Mouse (Mus musculus) 416B (cell line): ENCODE measurements at regions not wholly inside any gene's neighbourhood (a gene's known extent, or its start where the extent isn't known, plus 50 kb on each side); places are given as distances from the start of the nearest gene placed in this dataset.

Source experiments
- DNase-seq: peaks from one replicate; pipeline ENCODE4 v3.0.0; 2011; ENCODE audit warnings: low read depth

DNA sequence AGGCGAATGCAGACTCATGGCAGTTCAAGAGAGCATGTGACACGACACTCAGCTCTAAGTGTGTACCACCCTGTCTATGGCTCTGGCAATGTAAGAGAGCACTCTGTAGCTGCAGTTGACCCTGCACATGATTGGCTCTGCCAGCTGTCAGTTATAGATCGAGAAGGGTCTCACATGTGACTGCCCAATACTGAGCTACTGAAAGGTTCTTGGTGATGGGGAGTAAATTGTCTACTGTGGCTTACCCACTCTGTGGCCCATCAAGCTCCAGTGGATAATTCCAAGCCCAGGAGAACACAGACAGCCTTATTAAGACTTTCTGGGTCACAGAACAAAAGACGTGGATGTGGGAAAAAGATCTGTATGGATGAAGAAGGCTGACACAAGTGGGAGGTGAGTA, 920.3 kb downstream of the A830018L16Rik start:
- no peak for DNase-seq

DNA sequence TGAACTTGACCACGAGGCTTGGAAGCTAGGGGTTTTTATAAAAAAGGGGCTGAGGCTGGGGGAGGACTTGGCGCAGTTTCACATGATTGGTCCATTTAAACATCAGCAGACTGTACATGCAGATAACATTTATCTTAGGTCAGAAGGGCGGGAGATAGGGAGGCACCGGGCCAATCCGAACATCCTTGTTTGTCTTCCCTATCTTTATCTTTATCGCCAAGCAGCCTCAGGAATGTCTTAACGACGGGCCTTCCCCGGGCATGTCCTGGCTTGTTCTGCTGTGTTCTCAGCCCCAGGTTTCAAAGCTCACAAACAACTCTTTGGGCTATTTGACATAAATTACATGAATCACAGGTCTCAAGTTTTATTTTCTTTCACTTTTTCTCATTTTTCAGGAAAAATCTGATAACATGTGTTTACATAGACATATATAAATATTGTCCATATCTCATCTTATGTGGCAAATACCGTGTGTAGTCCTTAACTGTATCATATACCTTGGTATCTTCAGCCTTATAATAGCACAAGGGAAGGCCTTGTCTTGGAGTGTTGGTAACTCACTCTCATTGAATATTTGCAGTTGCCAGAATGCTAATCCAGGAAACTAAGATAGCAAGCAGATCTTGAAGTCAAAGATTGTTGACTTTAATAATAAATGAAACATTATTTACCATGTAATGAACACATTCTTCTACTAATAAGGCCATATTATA, 931.0 kb downstream of the A830018L16Rik start:
- DNase-seq, result no peak

DNA sequence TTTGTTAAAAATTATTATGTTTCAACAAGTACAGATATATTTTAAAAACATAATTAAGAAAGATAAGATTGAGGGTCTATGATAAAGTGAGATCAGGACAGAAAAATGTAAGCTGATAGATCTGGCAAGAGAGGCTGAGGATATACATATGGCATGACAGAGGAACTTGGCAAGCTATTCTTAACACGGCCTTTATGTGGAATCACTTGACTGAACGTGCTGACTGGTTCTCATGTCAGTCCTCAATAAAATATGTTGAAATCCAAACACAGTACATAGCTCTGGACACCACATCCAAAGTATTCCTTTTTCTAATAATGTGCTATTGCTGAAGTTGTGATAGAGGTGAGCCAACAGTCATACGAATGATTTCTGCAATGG, 931.5 kb downstream of the A830018L16Rik start:
- no peak for DNase-seq

DNA sequence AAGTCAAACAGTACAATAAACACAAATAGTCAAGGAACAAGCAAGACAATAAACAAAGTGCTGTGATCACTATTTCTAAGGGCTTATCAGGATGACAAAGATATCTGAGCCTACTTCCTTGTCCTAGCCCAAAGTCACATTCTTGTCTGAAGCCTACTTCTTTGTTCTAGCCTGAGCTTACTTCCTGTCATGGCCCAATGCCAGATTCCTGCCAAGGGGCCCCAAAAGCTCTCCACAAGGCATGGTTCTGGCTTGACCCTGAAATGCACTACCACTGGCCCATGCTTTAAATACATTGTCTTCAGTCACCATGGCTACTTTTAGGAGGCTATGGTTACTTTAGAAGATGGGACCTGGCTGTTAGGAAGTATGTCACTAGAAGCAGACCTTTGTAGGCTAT, 940.6 kb downstream of the A830018L16Rik start:
- DNase-seq, result no peak

DNA sequence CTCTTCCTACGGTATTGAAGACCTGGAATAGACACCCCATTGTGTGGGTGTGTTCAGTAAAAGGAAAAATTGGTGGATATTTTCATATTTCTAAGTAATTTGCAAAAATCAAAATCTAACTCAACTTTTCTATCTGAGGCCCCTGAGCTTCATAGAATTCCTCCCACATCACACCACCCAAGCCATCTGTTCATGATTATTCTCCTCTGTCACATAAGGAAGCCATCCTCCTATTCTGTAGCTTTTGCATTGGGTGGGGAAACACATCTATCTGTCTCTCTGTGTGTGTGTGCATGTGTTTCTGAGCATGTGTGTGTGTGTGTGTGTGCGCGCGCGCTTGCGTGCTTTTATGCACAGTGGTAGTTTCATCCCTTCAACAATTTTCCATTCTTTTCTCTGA, 954.0 kb downstream of the A830018L16Rik start:
- no peak for DNase-seq

DNA sequence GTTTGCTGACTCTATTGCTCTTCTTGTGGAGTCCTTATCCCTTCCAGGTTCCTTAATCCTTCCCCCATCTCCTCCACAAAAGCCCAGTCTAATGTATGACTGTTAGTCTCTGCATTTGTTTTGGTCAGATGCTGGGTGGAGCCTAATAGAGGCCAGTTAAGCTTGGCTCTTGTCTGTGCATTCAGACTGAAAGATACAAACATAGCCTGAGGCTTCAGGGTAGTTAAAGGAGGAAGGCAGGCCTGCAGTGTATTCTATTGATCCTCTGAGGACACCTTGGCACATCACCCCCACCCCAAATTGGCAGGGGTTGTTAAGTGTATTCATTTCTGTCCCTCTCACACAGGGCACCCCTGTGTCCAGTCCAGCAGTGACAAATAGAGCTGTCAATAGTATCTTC, 959.1 kb downstream of the A830018L16Rik start:
- DNase-seq, result no peak

DNA sequence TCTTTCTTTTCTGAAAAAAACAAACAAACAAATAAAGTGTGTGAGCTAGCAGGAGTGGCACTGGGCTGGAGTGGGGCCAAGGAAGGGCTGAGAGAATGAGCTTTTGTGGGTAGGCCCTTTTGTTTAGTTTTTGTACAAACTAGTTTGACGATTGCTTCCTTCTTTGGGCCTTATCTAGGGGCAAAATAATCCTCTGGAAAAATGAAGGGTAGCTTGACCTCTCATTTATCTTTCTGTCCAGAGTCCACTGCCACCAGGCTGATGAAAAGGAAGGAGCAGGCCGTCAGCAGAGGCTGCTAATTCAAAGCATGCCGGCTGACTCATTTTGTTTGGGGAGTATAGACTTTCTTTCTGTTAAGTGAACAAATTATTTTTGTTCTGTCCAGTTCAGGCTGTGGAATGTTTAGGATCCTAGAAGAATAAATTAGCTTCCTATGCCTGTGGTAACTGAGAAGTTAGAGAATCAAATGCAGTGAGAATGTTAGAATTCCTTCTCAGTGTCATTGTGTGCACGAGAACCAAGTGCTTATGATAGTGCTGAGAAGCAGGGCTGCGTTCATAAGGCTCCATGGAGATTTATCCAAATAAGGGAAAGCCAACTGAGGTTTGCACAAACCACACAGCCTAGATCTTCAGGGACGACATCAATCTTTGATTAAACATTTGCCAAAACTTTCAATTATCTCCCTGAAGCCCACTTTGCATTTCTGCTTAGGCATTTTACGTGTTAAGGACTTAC, 984.4 kb downstream of the A830018L16Rik start:
- DNase-seq, result no peak

DNA sequence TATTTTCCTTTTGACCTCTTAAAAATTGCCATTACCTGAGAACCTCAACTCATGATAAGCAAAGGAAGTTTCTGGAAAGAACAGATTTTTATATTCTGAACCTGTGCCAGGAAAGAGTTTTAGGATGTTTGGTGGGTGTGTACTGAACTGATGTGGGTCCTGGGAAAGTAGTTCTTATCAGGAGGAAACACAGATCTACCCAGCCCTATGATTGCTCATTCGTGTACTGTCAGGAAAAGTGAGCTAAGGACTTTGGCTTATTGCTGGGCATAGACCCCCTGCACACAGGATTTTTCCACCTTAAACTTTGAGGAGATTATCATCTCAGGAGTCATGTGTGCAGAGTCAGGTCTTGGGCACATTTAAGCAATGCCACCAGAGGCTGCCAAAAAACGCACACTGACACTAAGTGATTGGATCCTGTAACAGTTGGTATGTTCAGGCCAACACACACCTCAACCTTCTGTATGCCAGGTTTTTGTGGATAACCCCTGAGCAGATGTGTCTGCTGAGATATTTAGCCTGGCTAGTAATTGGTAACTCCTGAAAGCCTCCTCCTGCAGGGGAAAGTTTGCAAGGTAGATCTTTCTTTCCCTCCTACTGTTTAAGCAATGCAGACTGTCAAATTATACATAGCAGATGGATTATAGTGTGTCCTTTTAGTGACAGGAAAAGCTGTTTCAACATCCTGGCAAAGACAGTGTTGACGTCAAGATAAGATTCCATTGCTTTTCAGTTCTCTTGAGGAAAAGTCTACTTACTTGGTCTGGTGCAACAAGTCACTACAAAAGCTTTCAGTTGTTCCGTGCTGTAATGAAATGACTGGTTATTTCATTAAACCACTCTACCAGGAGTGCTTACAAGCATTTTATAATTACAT, 991.7 kb downstream of the A830018L16Rik start:
- DNase-seq, result no peak

DNA sequence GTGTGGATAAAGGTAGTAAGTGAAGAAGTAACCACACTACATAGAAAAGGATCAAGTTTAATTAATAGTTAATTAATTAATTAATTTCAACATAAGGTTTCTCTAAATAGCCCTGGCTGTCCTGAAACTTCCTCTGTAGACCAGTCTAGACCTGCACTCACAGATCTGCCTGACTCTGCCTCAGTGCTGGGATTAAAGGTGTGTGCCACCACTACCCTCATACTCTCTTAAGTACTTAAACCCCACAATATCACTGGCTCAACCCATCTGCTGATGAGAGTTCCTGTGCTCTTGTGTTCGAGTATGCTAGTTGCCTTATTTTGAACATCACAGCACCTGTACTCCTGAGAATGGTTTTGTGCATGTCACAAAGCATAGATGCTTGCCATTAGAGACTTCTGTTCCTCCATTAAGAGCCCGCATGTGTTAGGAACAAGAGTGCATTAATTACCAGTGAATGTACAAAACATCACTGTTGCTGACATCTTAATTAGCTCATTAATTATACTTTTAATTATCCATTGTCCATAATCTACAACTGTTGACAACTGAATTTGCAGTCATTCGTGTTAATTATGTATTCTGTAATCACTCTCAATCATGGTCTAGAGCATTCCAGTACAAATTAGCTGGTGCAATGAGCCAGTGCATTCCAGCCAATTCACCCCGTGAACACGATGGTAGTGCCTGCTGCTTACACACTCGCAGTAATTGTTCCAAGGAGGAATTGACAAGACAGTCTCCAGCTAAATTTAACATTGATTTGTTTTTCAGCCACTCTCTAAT, 996.0 kb downstream of the A830018L16Rik start:
- DNase-seq, result no peak

DNA sequence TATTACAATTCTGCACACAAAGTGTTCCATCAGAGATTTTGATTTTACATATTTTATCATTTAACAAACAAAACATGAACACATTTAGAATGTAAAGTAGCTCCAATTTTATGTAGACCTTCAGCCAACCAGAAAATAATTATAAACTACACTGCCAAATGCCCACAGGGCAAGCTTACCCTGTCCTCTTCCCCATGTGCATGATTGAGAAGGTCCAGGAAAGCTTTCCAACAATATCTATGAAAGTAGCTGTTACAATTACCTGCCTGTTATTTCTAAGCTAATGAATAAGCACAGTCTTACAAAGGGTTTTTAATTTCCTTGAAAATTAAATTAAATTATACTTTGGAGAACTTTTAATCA, 996.6 kb downstream of the A830018L16Rik start:
- DNase-seq, result no peak

DNA sequence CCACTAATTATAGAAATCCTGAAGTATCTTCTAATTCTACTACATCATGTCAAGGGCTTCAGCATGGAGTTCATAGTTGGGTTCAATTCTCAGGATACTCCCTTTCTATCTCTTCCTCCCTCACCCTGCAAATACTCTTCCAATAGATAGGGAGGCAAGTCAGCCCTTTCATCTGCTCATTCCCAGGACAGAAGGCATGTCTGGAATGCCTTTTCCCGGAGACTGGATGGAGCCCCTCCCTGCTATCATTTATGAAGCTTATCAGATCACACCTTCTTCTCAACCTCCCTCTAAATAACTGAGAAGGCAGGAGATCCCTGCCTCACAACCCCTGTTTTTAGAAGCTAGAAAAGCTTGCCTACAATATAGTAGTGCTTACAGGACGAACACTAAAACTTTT, 1010.6 kb downstream of the A830018L16Rik start:
- DNase-seq, result no peak

DNA sequence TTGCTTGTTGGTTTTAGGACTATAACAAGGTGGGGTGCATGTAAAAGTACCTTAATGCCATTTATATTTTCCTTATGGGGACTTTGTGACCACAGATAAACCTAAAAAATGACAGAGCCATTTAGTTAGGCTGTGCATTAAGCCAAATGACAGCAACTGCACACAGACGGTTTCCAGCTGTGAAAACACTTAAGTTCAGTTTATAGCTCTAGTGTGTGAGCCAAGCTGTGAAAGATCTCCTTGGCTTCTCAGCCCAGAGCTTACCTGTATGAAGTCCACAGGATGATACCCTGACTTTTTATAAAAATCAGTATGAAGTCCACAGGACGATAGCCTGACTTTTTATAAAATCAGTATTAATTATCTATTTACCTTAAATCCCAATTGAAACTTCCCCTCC, 1024.0 kb downstream of the A830018L16Rik start:
- no peak for DNase-seq

DNA sequence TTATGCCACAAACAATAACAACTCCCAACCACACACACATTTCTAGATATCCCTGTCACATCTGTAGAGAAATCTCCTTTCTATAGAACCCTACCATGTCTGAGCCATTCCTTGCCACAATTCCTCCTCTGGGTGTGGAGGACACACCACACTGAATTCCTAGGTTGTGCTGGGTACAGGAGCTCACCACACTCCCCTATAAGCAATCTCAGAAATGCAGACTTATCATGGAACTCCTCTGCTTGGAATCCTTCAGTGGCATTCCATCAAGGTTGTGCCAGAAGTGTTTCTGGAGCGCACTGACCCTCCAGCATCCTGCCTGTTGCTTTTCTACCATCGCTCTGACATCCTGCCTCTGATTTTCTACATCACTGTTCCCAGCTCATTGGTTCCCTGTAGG, 1052.3 kb downstream of the A830018L16Rik start:
- DNase-seq, result no peak

DNA sequence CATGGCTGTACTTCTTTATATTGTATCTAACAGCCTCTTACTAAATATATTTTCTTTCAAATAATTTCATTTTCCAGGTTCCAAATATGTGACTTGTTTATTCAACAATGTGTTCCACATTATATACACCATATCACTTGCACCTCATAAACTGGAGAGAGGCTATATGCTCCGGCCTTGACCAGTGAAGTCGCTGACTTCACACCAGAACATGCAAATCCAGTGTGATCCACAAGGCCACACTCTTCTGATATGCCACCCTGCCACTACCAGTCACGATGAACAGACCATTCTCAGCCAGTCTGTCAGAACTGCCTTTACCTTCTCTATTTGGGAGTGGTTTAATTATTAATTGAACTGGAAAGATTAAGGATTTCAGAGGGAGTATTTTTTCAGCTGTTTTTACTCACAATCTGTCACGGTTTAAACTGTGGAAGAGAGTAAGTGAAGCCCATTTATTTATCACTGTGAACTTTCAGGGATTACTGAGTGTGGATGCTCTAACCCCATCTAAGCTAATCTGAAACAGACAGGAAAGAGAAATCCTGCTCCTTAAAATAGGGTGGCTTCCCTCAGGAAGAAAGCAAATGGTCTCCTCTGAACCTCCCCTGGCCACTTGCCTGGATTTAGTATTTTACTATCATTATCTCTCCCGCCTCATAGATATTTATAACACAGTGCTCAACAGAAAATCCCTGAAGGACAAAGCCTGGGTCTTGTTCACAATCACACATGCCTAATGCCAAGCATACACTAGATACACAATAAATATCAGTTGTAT, 1065.3 kb downstream of the A830018L16Rik start:
- no peak for DNase-seq

DNA sequence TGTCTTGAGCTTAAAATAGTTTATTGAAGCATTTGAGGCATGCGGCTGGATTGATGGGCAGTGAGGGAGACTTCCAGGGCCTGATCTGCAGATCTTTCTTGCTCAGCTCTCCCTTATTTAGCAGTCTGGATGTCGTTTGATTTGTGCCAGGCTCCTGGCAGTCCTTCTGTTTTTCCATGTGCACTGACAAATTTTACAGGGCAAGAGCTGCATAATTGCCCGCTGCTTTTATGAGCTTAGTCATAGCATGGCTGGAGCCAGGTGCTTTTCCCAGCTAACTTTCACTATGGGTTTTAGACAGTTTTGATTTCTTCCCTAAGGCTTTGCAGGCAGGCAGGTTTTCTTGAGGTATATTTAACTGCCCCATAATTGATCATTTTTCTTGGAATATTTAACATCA, 1086.5 kb downstream of the A830018L16Rik start:
- no peak for DNase-seq

DNA sequence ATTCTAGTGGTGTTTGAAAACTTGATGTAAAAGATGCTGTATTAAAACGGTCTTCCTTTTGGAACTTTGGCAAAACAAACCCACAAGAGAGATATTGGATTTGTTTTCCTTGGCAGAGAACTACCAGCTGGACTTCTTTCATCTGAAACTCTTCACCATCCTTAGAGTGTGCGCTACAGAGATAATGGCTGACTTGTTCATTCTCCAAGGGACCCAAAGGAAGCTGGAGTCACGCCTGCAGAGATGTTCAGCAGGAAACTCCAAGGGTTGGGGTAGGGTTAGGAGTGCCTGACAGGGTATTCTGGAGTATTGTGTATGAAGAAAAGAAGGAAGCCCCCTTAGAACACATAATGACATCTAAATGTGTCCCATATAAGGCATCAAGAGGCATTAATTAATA, 1094.1 kb downstream of the A830018L16Rik start:
- DNase-seq, result no peak

DNA sequence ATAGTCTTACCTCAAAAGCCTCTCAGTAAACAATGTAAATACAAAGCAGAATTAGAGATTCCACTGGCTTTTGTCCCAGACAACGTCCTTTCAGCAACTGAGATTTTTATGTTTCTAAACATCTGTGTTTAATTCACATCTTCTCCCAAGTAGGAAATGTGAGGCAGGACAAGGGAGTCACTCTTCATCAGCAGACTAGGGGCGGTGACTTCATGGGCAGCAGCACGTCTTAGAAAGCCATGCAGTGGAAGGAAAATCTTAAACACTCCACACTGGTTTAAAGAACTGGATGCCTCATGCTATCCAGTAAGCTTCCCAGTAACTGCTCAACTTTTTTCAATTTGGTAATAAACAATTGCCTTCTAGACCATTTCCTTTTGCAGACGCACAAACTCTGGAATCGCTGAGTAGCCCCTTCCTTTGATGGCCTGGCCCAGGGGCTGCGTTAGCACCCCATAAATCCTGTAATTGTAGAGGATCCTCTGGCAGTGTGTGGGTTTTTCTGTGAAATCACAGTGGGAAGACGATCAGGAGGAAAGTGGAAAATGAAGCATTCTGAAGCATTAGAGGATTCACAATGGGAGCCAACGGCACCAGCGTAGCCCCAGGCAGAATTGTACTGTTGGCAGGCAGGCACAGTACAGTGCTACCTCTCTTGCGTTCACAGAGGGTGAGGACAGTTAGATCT, 1096.4 kb downstream of the A830018L16Rik start:
- no peak for DNase-seq

DNA sequence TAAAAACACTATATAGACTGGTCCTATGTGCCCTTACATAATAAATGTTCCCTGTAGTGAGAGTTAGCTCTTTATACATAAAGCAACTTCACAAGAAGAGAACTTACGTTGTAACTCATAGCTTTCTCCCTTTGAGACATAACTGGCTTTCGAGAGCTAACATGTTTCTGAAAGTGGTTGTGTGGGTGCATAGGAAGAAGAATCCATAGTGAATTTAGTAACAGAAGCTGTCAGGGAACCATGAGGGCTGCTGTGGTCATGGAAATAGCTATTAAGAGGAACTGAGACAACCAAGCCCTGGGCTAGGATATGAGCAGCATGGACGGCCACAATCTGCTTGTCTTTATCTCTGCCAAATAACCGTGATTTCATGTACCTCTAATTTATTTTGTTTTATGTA, 1105.7 kb downstream of the A830018L16Rik start:
- no peak for DNase-seq

DNA sequence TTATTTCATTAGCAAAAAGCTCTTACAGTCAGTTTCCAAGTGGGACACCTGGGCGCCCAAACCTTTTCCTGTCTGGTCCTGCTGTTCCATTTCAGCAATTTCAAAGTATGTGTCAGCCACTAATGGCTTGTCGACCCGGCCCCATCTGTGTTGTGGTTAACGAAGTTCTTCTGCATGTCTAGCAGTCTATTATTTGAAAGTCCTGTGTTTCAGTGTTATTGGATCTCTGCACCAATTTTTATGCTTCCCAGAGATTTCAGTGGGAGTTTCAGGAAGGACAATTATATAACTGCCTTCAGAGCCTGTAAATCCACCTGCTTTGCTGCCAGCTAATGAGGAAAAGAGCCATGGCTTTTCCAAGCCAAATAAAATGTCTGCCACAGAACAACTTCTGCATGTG, 1142.0 kb downstream of the A830018L16Rik start:
- DNase-seq, result no peak

DNA sequence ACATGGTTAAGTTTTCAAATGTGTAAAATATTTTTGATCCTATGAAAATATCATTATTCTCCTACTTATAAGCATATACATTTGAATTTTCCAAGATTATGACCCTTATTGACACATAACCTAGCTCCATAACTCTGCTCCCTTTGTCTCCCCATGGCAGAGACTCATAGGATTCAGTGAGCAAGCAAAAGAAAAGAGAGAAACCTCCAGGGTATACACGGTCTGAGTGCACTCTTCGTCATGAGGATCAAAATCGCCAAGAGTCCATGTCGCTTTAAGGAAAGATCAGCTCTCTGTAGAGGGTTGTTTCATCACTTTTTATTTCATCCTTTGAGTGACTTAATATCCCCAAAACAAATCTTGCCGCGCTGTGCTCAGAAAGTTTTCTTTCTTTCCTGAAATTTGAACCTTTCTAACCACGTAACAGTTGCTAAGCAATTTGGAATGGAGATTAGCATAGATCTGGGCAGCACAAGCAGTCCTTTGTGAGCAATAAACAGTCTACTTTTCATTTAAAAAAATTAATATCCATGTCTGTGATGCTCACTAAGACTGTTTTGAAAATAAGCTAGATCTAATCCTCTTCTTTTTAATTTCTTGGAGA, 1158.0 kb downstream of the A830018L16Rik start:
- no peak for DNase-seq
